Mouse (Mus musculus): ENCODE results near the gene Setd3. TPM values are rescaled to one million over a fixed set of nuclear protein-coding genes. Genes with fewer than 3 reads are reported as not detected.

Gene Setd3
- polyA plus RNA-seq, 1 experiment from 2014 or later, result 74.2 TPM

DNA sequence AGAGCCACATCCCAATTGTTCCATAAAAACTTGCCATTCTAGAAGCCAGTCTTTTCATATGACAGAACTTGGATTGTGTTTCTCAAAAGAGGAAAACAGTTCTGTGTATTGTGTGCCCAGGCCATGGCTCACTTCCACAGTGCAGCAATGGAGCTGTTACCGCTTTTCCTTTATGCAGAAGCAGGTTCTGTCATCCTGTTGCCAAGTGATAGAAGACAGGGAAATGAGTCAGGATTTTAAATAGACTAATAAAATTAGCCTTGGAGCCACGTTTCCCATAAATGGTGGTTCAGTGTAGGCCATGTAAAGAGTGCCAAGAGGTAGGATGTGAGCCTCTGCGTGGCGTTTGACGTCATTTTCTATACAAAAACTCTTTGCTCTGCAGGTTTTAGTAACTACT is 14.8 kb upstream of the Setd3 start:
- H3K27ac ChIP-seq (ENCODE audit: low read length), result no peak overlapping the region
- 88% methylated on average over 5 of the region's 5 CpGs for WGBS
- no peak for ATAC-seq (ENCODE audit: insufficient number of reproducible peaks, insufficient read depth, low FRiP score, low read depth)
- no peaks in the 10 kb centered on the region for H3K27me3 ChIP-seq (ENCODE audit: control insufficient read depth, insufficient read depth, low read length)
- peaks cover 84% of the 10 kb centered on the region for H3K36me3 ChIP-seq (ENCODE audit: control insufficient read depth, insufficient read depth, low read length)
- no peak overlapping the region for H3K4me2 ChIP-seq (replicated peaks; ENCODE audit: low read depth, low read length)
- H3K9ac ChIP-seq (replicated peaks; ENCODE audit: low read depth, low read length), result no peak overlapping the region
- H3K4me1 ChIP-seq (ENCODE audit: control insufficient read depth, insufficient read depth, low read length), result no peaks in the 10 kb centered on the region
- no peak overlapping the region for H3K4me3 ChIP-seq (ENCODE audit: low read depth, low read length)
- no peaks in the 10 kb centered on the region for H3K9me3 ChIP-seq (ENCODE audit: control insufficient read depth, low read depth, low read length)

- Histone ChIP-seq H3K27ac (ENCODE audit: low read length) (no peak overlapping the region), H3K9ac (replicated peaks; ENCODE audit: low read depth, low read length) (no peak overlapping the region), H3K4me1 (ENCODE audit: control insufficient read depth, insufficient read depth, low read length) (no peaks in the 10 kb centered on the region), H3K4me2 (replicated peaks; ENCODE audit: low read depth, low read length) (no peak overlapping the region), H3K36me3 (ENCODE audit: control insufficient read depth, insufficient read depth, low read length) (peaks cover 67% of the 10 kb centered on the region), H3K27me3 (ENCODE audit: control insufficient read depth, insufficient read depth, low read length) (no peaks in the 10 kb centered on the region), H3K4me3 (ENCODE audit: low read depth, low read length) (no peak overlapping the region), H3K9me3 (ENCODE audit: control insufficient read depth, low read depth, low read length) (no peaks in the 10 kb centered on the region)
- 84% methylated on average over 6 of the region's 6 CpGs for WGBS
- ATAC-seq (ENCODE audit: insufficient number of reproducible peaks, insufficient read depth, low FRiP score, low read depth), result no peak
Measured at GRCm38 (mm10) chr12:108187541-108188091, 8.5 kb upstream of the Setd3 start.

- H3K4me1 ChIP-seq (ENCODE audit: control insufficient read depth, insufficient read depth, low read length), result peaks cover 15% of the 10 kb centered on the region
- 90% methylated on average over 6 of the region's 6 CpGs for WGBS
- no peak overlapping the region for H3K4me3 ChIP-seq (ENCODE audit: low read depth, low read length)
- H3K27ac ChIP-seq (ENCODE audit: low read length), result no peak overlapping the region
- H3K4me2 ChIP-seq (replicated peaks; ENCODE audit: low read depth, low read length), result no peak overlapping the region
- H3K36me3 ChIP-seq (ENCODE audit: control insufficient read depth, insufficient read depth, low read length), result peaks cover 21% of the 10 kb centered on the region
- H3K27me3 ChIP-seq (ENCODE audit: control insufficient read depth, insufficient read depth, low read length), result no peaks in the 10 kb centered on the region
- no peaks in the 10 kb centered on the region for H3K9me3 ChIP-seq (ENCODE audit: control insufficient read depth, low read depth, low read length)
- no peak for ATAC-seq (ENCODE audit: insufficient number of reproducible peaks, insufficient read depth, low FRiP score, low read depth)
- H3K9ac ChIP-seq (replicated peaks; ENCODE audit: low read depth, low read length), result no peak overlapping the region
Measured at GRCm38 (mm10) chr12:108181716-108182115, 2.6 kb upstream of the Setd3 start.

DNA sequence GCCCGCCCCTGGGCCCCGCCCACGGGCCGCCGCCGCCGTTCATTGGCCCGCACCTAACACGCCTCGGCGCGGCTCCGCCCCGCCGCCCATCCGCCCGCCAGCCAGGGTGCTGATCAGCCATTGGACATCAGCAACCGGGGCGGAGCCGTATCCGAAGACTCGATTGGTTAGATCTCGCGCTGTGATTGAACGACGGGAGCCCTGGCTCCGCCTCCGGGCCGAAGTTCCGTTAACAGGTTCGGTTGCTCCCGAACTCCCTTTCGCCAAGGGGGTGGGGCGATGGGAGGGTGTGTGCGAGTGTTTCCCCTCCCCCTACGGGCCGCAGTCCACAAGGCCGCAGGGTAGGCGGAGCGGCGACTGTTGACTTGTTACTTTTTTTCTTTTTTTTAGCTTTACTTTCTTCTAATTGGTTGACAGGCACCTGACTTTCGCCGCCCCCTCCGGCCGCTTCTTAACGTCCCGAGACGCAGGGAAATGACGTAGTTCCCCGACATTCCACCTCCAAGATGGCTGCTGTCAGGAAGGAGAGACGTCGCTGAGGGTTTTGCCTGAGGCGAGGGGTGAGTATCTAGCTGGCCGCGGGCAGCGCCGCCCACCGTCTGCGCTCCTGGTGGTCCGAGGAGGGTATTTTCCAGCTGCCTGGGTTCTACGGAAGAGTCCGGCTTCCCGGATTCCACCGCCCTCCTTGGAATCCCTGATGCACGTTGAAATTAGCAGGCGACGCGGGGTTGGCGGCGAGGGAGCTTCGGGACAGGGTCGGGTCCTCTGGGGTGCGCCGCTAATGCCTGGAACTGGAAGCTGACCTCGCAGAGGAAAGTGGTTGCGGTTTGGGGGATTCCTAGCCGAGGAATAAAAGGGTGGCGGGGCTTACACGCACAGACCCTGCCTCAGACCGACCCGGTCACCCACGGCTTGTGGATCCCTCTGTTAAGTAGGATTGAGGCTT is 480 bp upstream of the Setd3 start, which contains the start of gene Ccnk:
Ccnk (plus strand) TSS at position 259 of the 946 bp plus-strand sequence.
- peak; percentile 98 for ATAC-seq (ENCODE audit: insufficient number of reproducible peaks, insufficient read depth, low FRiP score, low read depth)
- Histone ChIP-seq H3K4me1 (ENCODE audit: control insufficient read depth, insufficient read depth, low read length) (peaks cover 23% of the 10 kb centered on the region), H3K9me3 (ENCODE audit: control insufficient read depth, low read depth, low read length) (no peaks in the 10 kb centered on the region), H3K4me3 (ENCODE audit: low read depth, low read length) (peak within 1 kb of the TSS; percentile 95), H3K9ac (replicated peaks; ENCODE audit: low read depth, low read length) (peak within 1 kb of the TSS; percentile 94), H3K27ac (ENCODE audit: low read length) (peak within 1 kb of the TSS; percentile 91), H3K4me2 (replicated peaks; ENCODE audit: low read depth, low read length) (peak within 1 kb of the TSS; percentile 78), H3K36me3 (ENCODE audit: control insufficient read depth, insufficient read depth, low read length) (peaks cover 6% of the 10 kb centered on the region; the same call in 1 of the 2 replicates), H3K27me3 (ENCODE audit: control insufficient read depth, insufficient read depth, low read length) (no peaks in the 10 kb centered on the region)
- WGBS, result under 1% methylated on average over 81 of the region's 82 CpGs

GRCm38 (mm10) chr12:108178331-108179245 is 526 bp downstream of the Setd3 start:
- Histone ChIP-seq H3K36me3 (ENCODE audit: control insufficient read depth, insufficient read depth, low read length) (no peaks in the 10 kb centered on the region; the same call in 1 of the 2 replicates), H3K9me3 (ENCODE audit: control insufficient read depth, low read depth, low read length) (no peaks in the 10 kb centered on the region), H3K27me3 (ENCODE audit: control insufficient read depth, insufficient read depth, low read length) (no peaks in the 10 kb centered on the region), H3K4me2 (replicated peaks; ENCODE audit: low read depth, low read length) (peak overlapping the region; percentile 78), H3K4me1 (ENCODE audit: control insufficient read depth, insufficient read depth, low read length) (peaks cover 23% of the 10 kb centered on the region), H3K27ac (ENCODE audit: low read length) (peak overlapping the region; percentile 91), H3K9ac (replicated peaks; ENCODE audit: low read depth, low read length) (peak overlapping the region; percentile 94), H3K4me3 (ENCODE audit: low read depth, low read length) (peak overlapping the region; percentile 95)
- ATAC-seq (ENCODE audit: insufficient number of reproducible peaks, insufficient read depth, low FRiP score, low read depth), result peak; percentile 51
- under 1% methylated on average over 95 of the region's 103 CpGs for WGBS

- ATAC-seq (ENCODE audit: insufficient number of reproducible peaks, insufficient read depth, low FRiP score, low read depth), result no peak
- Histone ChIP-seq H3K4me3 (ENCODE audit: low read depth, low read length) (no peak overlapping the region), H3K4me1 (ENCODE audit: control insufficient read depth, insufficient read depth, low read length) (peaks cover 28% of the 10 kb centered on the region), H3K27ac (ENCODE audit: low read length) (no peak overlapping the region), H3K4me2 (replicated peaks; ENCODE audit: low read depth, low read length) (no peak overlapping the region), H3K27me3 (ENCODE audit: control insufficient read depth, insufficient read depth, low read length) (no peaks in the 10 kb centered on the region), H3K9me3 (ENCODE audit: control insufficient read depth, low read depth, low read length) (no peaks in the 10 kb centered on the region), H3K36me3 (ENCODE audit: control insufficient read depth, insufficient read depth, low read length) (no peaks in the 10 kb centered on the region), H3K9ac (replicated peaks; ENCODE audit: low read depth, low read length) (no peak overlapping the region)
- WGBS, result 68% methylated on average over 3 of the region's 3 CpGs
Measured at GRCm38 (mm10) chr12:108176366-108176765, 2.7 kb downstream of the Setd3 start.

GRCm38 (mm10) chr12:108174606-108175505 is 4.3 kb downstream of the Setd3 start:
- ATAC-seq (ENCODE audit: insufficient number of reproducible peaks, insufficient read depth, low FRiP score, low read depth), result no peak
- Histone ChIP-seq H3K4me2 (replicated peaks; ENCODE audit: low read depth, low read length) (no peak overlapping the region), H3K4me3 (ENCODE audit: low read depth, low read length) (no peak overlapping the region), H3K27me3 (ENCODE audit: control insufficient read depth, insufficient read depth, low read length) (no peaks in the 10 kb centered on the region), H3K36me3 (ENCODE audit: control insufficient read depth, insufficient read depth, low read length) (no peaks in the 10 kb centered on the region), H3K9me3 (ENCODE audit: control insufficient read depth, low read depth, low read length) (no peaks in the 10 kb centered on the region), H3K9ac (replicated peaks; ENCODE audit: low read depth, low read length) (no peak overlapping the region), H3K27ac (ENCODE audit: low read length) (no peak overlapping the region), H3K4me1 (ENCODE audit: control insufficient read depth, insufficient read depth, low read length) (peaks cover 26% of the 10 kb centered on the region)
- WGBS, result 55% methylated on average over 8 of the region's 8 CpGs

Measured in stomach, embryonic 14.5 days (tissue).